Mouse (Mus musculus): Measurements from ENCODE around the gene Igf2r. TPM values are rescaled to one million over a fixed set of nuclear protein-coding genes. Genes with fewer than 3 reads are reported as not detected.

Igf2r gene
- polyA plus RNA-seq, 1 experiment from 2014 or later = 11.2 TPM

DNA sequence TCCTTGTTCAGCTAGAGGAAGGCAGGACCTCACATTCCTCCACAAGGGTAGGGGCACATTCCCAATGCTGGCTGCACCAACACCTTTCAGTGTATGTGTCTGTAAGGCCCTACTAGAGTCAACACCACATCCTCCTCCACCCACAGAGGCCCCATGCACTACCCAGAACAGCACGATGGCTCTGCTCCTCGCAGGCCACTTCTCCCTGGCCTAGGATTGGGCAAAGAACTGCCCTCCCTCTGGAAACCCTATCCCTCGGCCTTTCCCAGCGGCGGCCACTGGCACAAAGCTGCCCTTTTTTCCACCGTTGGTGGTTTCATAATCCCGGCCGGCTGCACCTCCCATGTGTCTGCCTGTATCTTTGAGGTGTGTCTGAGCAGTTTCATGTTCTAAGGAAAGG, 46.8 kb downstream of the Igf2r start:
- H3K4me3 ChIP-seq (replicated peaks) = no peak overlapping the region
- no peaks in the 10 kb centered on the region for H3K27me3 ChIP-seq
- H3K4me2 ChIP-seq (replicated peaks) = no peak overlapping the region
- 44% methylated on average over 8 of the region's 8 CpGs for WGBS
- peaks cover 81% of the 10 kb centered on the region for H3K36me3 ChIP-seq
- peaks cover 2% of the 10 kb centered on the region; the same call in 1 of the 2 replicates for H3K4me1 ChIP-seq (replicated peaks)
- no peak for ATAC-seq
- no peak overlapping the region for H3K9ac ChIP-seq (replicated peaks)
- H3K9me3 ChIP-seq = no peaks in the 10 kb centered on the region
- no peak overlapping the region for H3K27ac ChIP-seq

GRCm38 (mm10) chr17:12721118-12721886, 48.2 kb downstream of the Igf2r start:
- peaks cover 87% of the 10 kb centered on the region for H3K36me3 ChIP-seq
- H3K27ac ChIP-seq = no peak overlapping the region
- no peaks in the 10 kb centered on the region for H3K9me3 ChIP-seq
- H3K4me2 ChIP-seq (replicated peaks) = no peak overlapping the region
- H3K4me3 ChIP-seq (replicated peaks) = no peak overlapping the region
- H3K27me3 ChIP-seq = no peaks in the 10 kb centered on the region
- H3K4me1 ChIP-seq (replicated peaks) = peaks cover 2% of the 10 kb centered on the region; the same call in 1 of the 2 replicates
- no peak for ATAC-seq
- no peak overlapping the region for H3K9ac ChIP-seq (replicated peaks)
- 90% methylated on average over 5 of the region's 5 CpGs for WGBS

DNA sequence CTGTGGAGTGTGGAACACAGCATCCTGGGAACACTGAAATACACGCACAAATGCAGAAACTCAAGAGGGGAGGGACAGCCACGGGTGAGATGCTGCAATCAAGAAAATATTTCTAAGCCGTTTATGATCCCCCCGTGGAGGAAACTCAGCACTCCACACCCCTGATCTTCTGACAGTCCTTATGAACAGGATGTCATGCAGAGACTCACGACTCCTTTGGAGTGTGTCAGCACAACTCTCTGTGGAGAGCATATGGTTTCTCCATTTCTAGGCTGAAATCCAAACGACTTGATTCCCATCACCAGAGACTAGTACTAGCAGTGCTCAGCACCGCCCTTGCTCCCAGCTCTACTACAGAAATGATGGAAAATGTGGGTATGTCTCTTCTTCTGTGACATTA, 51.2 kb downstream of the Igf2r start:
- ATAC-seq = no peak
- Histone ChIP-seq H3K27ac (no peak overlapping the region), H3K4me1 (replicated peaks) (no peaks in the 10 kb centered on the region), H3K4me2 (replicated peaks) (no peak overlapping the region), H3K9me3 (no peaks in the 10 kb centered on the region), H3K27me3 (no peaks in the 10 kb centered on the region), H3K4me3 (replicated peaks) (no peak overlapping the region), H3K9ac (replicated peaks) (no peak overlapping the region), H3K36me3 (peaks cover 94% of the 10 kb centered on the region)
- WGBS = 84% methylated on average over 7 of the region's 7 CpGs

DNA sequence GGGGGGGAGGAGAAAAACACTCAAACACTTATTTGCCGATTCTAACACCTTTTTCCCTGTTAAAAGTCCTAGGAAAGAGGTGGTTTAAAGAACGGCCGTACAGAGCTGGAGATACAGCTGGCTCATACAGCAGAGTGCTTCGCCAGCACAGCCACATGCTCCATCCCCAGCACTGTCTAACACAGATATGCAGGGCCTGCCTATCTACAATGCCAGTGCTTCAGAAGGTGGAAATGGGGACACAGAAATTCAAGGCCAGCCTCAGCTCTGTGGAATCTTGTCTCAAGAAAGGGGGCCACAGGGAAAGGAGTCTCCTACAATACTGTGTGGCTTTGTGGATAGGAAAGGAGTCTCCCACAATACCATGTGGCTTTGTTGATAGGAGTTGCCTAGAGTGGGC, 52.0 kb downstream of the Igf2r start:
- ATAC-seq = no peak
- no peak overlapping the region for H3K4me2 ChIP-seq (replicated peaks)
- WGBS = 88% methylated on average over 4 of the region's 4 CpGs
- no peaks in the 10 kb centered on the region for H3K27me3 ChIP-seq
- no peaks in the 10 kb centered on the region for H3K4me1 ChIP-seq (replicated peaks)
- no peak overlapping the region for H3K27ac ChIP-seq
- H3K9ac ChIP-seq (replicated peaks) = no peak overlapping the region
- no peak overlapping the region for H3K4me3 ChIP-seq (replicated peaks)
- peaks cover 95% of the 10 kb centered on the region for H3K36me3 ChIP-seq
- H3K9me3 ChIP-seq = no peaks in the 10 kb centered on the region

DNA sequence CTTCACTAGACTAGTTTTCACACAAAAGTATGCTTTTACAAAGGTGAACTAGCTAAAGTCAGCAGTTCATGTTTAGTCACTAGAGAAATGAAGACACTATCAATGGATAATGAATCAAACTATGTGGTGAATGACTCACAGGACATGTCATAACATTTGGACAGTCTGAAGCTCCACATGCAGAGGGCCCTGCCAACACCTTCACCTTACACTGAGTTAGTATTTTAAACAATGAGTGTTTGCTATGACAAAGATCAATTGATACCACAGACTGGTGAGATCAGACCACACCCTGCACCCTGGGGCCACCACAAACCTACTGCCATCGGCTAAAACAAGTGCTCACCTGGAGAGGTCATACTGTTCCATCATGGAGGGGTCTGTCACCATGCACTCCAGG, 54.4 kb downstream of the Igf2r start:
- Histone ChIP-seq H3K4me2 (replicated peaks) (no peak overlapping the region), H3K9me3 (no peaks in the 10 kb centered on the region), H3K27ac (no peak overlapping the region), H3K9ac (replicated peaks) (no peak overlapping the region), H3K4me1 (replicated peaks) (no peaks in the 10 kb centered on the region), H3K27me3 (no peaks in the 10 kb centered on the region), H3K36me3 (peaks cover 98% of the 10 kb centered on the region), H3K4me3 (replicated peaks) (no peak overlapping the region)
- WGBS = 85% methylated on average over 1 of the region's 1 CpGs
- no peak for ATAC-seq

DNA sequence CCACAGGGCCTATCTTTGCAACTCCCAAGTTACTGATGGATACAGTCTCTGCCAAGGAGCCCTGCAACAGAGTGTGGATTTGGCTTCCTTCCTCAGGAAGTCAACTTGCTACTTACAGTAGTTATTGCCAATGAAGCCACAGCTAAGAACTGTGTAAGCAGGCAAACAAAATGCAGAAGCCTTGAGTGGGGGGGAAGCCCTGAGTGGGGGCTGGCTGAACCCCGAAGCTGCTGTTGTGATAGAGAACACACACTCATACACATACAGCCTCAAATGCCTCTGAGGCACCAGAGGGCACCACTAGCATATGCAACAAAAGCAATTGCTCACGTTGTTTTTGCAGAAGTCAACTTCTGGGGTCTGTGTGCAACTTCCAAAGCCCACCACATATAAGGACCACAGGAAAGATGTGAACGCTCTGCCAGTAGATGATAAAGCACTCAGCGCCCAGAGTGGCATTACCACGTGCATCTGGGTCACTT, 55.3 kb downstream of the Igf2r start:
- Histone ChIP-seq H3K9me3 (no peaks in the 10 kb centered on the region), H3K4me2 (replicated peaks) (no peak overlapping the region), H3K4me1 (replicated peaks) (no peaks in the 10 kb centered on the region), H3K4me3 (replicated peaks) (no peak overlapping the region), H3K9ac (replicated peaks) (no peak overlapping the region), H3K36me3 (peaks cover 94% of the 10 kb centered on the region), H3K27ac (no peak overlapping the region), H3K27me3 (no peaks in the 10 kb centered on the region)
- 88% methylated on average over 5 of the region's 5 CpGs for WGBS
- ATAC-seq = no peak

GRCm38 (mm10) chr17:12712993-12713392, 56.5 kb downstream of the Igf2r start:
- WGBS = 79% methylated on average over 3 of the region's 3 CpGs
- H3K4me2 ChIP-seq (replicated peaks) = no peak overlapping the region
- H3K9me3 ChIP-seq = no peaks in the 10 kb centered on the region
- H3K4me3 ChIP-seq (replicated peaks) = no peak overlapping the region
- peaks cover 92% of the 10 kb centered on the region for H3K36me3 ChIP-seq
- H3K27me3 ChIP-seq = no peaks in the 10 kb centered on the region
- no peaks in the 10 kb centered on the region for H3K4me1 ChIP-seq (replicated peaks)
- H3K9ac ChIP-seq (replicated peaks) = no peak overlapping the region
- no peak for ATAC-seq
- no peak overlapping the region for H3K27ac ChIP-seq

- H3K27ac ChIP-seq = no peak overlapping the region
- no peak overlapping the region for H3K4me2 ChIP-seq (replicated peaks)
- ATAC-seq = no peak
- H3K9ac ChIP-seq (replicated peaks) = no peak overlapping the region
- peaks cover 88% of the 10 kb centered on the region for H3K36me3 ChIP-seq
- H3K4me3 ChIP-seq (replicated peaks) = no peak overlapping the region
- no peaks in the 10 kb centered on the region for H3K4me1 ChIP-seq (replicated peaks)
- no peaks in the 10 kb centered on the region for H3K27me3 ChIP-seq
- H3K9me3 ChIP-seq = no peaks in the 10 kb centered on the region
Observed at GRCm38 (mm10) chr17:12712191-12712590, 57.3 kb downstream of the Igf2r start.

GRCm38 (mm10) chr17:12710976-12711375, 58.5 kb downstream of the Igf2r start:
- Histone ChIP-seq H3K4me3 (replicated peaks) (no peak overlapping the region), H3K9me3 (no peaks in the 10 kb centered on the region), H3K27me3 (no peaks in the 10 kb centered on the region), H3K4me2 (replicated peaks) (no peak overlapping the region), H3K4me1 (replicated peaks) (no peaks in the 10 kb centered on the region), H3K9ac (replicated peaks) (no peak overlapping the region), H3K36me3 (peaks cover 76% of the 10 kb centered on the region), H3K27ac (no peak overlapping the region)
- ATAC-seq = no peak
- 96% methylated on average over 2 of the region's 2 CpGs for WGBS

DNA sequence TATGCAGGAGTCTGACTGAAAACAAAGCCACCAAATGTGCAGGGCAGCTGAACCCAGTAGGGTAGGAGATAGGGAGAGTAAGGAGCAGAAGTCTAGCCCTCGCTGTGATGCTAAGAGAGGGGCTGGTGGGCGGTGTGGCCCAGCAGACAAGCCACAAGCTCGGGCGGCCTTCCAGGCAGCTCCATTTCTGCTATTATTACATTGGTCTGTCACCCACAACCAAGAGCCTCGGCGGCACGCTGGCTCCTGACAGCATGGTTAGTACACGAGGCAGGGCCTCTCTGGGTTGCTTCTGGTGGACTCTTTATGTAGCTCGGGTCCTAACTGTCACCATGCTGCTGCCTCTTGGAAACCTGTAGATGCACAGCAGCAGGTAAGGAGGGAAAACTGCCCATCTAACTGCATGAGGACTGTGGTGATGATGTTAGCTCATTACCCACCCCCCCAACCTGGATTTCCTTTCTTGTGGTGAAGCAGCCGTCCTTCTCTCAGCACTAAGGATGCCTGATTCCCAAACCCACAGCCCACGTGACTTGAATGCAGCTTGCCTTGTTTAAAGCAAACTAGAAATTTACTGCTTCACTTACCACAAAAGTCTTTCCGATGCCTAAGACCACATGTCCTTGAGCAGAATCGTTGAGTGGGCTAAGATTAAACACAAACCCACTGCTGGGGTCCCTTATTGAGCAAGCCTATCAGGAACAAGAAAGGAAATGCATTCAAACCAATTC, 59.2 kb downstream of the Igf2r start:
- WGBS = 83% methylated on average over 13 of the region's 13 CpGs
- Histone ChIP-seq H3K27me3 (no peaks in the 10 kb centered on the region), H3K4me1 (replicated peaks) (no peaks in the 10 kb centered on the region), H3K4me3 (replicated peaks) (no peak overlapping the region), H3K27ac (no peak overlapping the region), H3K9me3 (no peaks in the 10 kb centered on the region), H3K9ac (replicated peaks) (no peak overlapping the region), H3K4me2 (replicated peaks) (no peak overlapping the region), H3K36me3 (peaks cover 74% of the 10 kb centered on the region)
- no peak for ATAC-seq

DNA sequence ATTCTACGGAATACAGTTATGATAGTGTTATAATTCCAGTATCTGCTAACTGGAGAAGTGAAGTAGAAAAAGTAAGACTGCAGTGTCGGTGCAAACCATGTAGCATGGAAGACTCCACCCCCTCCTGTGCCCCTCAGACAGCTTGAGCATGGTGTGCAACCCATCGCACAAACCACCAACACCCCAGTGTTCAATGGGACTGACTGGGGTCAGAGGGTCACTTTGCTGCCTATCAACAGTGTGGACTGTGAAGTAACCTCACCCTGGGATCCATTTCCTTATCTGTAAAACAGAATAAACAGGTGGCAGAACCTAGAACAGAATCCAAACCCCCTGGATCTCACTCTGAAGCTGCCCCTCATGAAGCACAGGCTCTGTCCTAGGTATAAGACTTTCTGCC, 61.1 kb downstream of the Igf2r start:
- no peaks in the 10 kb centered on the region for H3K9me3 ChIP-seq
- no peak overlapping the region for H3K9ac ChIP-seq (replicated peaks)
- H3K4me1 ChIP-seq (replicated peaks) = no peaks in the 10 kb centered on the region
- ATAC-seq = no peak
- no peak overlapping the region for H3K4me2 ChIP-seq (replicated peaks)
- 93% methylated on average over 3 of the region's 3 CpGs for WGBS
- H3K27ac ChIP-seq = no peak overlapping the region
- no peaks in the 10 kb centered on the region for H3K27me3 ChIP-seq
- H3K4me3 ChIP-seq (replicated peaks) = no peak overlapping the region
- peaks cover 74% of the 10 kb centered on the region for H3K36me3 ChIP-seq

DNA sequence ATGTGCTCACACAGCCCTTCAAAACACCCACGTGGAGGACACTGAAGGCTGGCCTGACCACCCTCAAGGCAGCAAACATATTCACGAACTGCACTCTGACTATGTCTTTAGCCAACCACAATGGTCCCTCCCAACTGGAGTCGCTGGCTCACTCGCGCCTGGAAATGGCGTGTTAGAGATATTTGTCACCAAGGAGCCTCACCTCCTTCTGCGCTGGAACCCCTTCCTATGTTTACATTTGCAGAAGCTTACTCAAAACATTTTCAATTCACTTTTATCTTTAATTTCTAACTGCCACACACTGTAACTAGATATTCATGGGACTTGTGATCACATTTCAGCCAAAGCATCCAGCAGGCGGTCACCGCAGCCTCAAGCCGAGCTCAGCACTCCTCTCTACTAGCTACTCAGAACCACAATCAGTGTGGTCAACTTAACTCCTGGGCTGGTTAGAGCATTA, 62.8 kb downstream of the Igf2r start:
- no peak overlapping the region for H3K4me2 ChIP-seq (replicated peaks)
- no peak overlapping the region for H3K27ac ChIP-seq
- H3K9ac ChIP-seq (replicated peaks) = no peak overlapping the region
- H3K27me3 ChIP-seq = no peaks in the 10 kb centered on the region
- WGBS = 91% methylated on average over 10 of the region's 10 CpGs
- H3K9me3 ChIP-seq = no peaks in the 10 kb centered on the region
- H3K36me3 ChIP-seq = peaks cover 75% of the 10 kb centered on the region
- no peak overlapping the region for H3K4me3 ChIP-seq (replicated peaks)
- H3K4me1 ChIP-seq (replicated peaks) = no peaks in the 10 kb centered on the region
- no peak for ATAC-seq

All from midbrain, embryonic 13.5 days (tissue).